In the genomic region with DNA sequence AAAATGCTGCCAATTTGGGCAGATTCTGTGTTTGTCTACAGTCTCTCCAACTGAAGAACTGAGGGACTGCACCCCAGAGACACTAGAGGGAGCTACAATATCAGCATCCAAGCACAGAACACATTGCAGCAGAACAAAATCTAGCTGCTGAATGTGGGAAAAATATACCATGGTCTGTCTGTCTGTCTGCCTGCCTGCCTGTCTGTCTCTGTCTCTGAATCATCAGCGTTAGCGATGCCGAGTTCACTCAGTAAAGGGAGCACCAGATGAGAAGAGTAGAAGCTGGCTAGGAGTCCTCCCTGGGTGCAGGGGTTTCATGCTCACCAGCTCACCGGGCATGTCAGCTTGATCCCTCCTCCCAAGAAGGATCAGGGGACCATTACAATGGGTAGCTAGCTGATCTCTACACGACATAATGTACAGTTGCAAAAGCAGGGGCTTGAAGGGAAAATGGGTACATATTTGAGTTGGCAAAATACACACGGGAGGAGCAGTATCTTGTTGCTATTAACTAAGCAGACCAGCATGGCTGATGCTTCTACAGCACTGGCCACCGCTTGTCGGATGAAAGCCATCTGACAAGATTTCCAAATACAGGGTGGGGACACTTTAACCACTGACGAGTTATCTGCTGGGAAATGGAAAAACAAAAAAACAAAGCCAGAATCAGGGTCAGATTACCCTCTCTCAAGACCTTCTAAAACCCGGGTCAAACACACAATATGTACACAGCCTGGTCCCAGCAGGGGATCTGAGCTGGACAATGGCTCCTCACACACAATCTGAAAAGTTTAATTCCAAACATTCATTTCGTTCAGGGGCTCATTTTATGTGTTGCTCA, we compare ENCODE assay signal across 8 mouse cellular contexts. TPM values are rescaled to one million over a fixed set of nuclear protein-coding genes. Genes with fewer than 3 reads are reported as not detected.
DNase-seq lines count a peak whose midpoint lies in the region; ATAC-seq and TF ChIP-seq lines count a peak whose summit lies in the region.

No protein-coding gene starts in this region.

- peak overlapping the region; percentile 17 for H3K4me3 ChIP-seq in gastrocnemius, adult 2 months
- H3K4me3 ChIP-seq in hindbrain, embryonic 16.5 days (ENCODE audit: low read length) = peak overlapping the region; percentile 25
- peak overlapping the region; percentile 31 for H3K4me3 ChIP-seq in midbrain, embryonic 15.5 days

- DNase-seq in ovary, postnatal 14 days (ENCODE audit: low spot score) = peak; percentile 22
- DNase-seq in ovary, adult 18-20 months (ENCODE audit: low spot score) = no peak
- peak; percentile 60 to 72 for DNase-seq in cerebellum, postnatal 25 days
- DNase-seq in gastrocnemius, adult 2 months = peak; percentile 47
- peak; percentile 47 for DNase-seq in left cerebral cortex, adult 11 months (ENCODE audit: low spot score)
- peak; percentile 71 for DNase-seq in telencephalon, adult 2 months (ENCODE audit: low read depth, low spot score)

- 8% methylated on average over 11 of the region's 11 CpGs for WGBS in hindbrain, embryonic 16.5 days
- WGBS in midbrain, embryonic 15.5 days = 4% methylated on average over 11 of the region's 11 CpGs

- no peaks in the 10 kb centered on the region for H3K9me3 ChIP-seq in hindbrain, embryonic 16.5 days (ENCODE audit: control insufficient read depth, low read length)
- no peaks in the 10 kb centered on the region for H3K9me3 ChIP-seq in midbrain, embryonic 15.5 days

- peak overlapping the region; percentile 51 for H3K4me2 ChIP-seq in hindbrain, embryonic 16.5 days (ENCODE audit: low read length)
- peak overlapping the region; percentile 56 for H3K4me2 ChIP-seq in midbrain, embryonic 15.5 days

- H3K4me1 ChIP-seq in hindbrain, embryonic 16.5 days (ENCODE audit: control insufficient read depth, insufficient read depth, low read depth, low read length) = peaks cover 5% of the 10 kb centered on the region; the same call in 1 of the 2 replicates
- H3K4me1 ChIP-seq in midbrain, embryonic 15.5 days = peaks cover 11% of the 10 kb centered on the region

- no peaks in the 10 kb centered on the region for H3K36me3 ChIP-seq in hindbrain, embryonic 16.5 days (ENCODE audit: control insufficient read depth, insufficient read depth, low read length)
- no peaks in the 10 kb centered on the region for H3K36me3 ChIP-seq in midbrain, embryonic 15.5 days (replicated peaks)

- no peaks in the 10 kb centered on the region for H3K27me3 ChIP-seq in hindbrain, embryonic 16.5 days (replicated peaks; ENCODE audit: control insufficient read depth, insufficient read depth, low read length)
- no peaks in the 10 kb centered on the region for H3K27me3 ChIP-seq in midbrain, embryonic 15.5 days (replicated peaks)

- peak overlapping the region; percentile 55 for H3K9ac ChIP-seq in hindbrain, embryonic 16.5 days (ENCODE audit: low read depth, low read length)
- H3K9ac ChIP-seq in midbrain, embryonic 15.5 days = peak overlapping the region; percentile 37

- ATAC-seq in hindbrain, embryonic 16.5 days = peak; percentile 82; the same call in 1 of the 2 replicates
- peak; percentile 75; the same call in 1 of the 2 replicates for ATAC-seq in midbrain, embryonic 15.5 days (replicated peaks)

- TF ChIP-seq CTCF in gastrocnemius, adult 2 months (IDR thresholded peaks at IDR 0.05) = peak; percentile 96

- peak overlapping the region; percentile 70 for H3K27ac ChIP-seq in gastrocnemius, adult 2 months
- no peak overlapping the region for H3K27ac ChIP-seq in hindbrain, embryonic 16.5 days (ENCODE audit: low read depth, low read length)
- 0 out of 2 replicates have a peak overlapping the region, but pooled peaks have one; percentile 40 for H3K27ac ChIP-seq in midbrain, embryonic 15.5 days

- intact Hi-C loops in gastrocnemius, adult 2 months (cut with DNase I) = loop anchor here (1.0 to 5.0 kb wide), 3 partner anchors 204 to 340 kb away; partner anchors contain the start of genes Hmg20a and Peak1

RNA-seq across cellular contexts. Expression of gene Tspan3, which starts 48.4 kb away (rescaled TPM):
- 100 to 1,000 TPM in 1 of 2 experiments, 10 to 100 TPM in 1; 86.1 to 122 TPM for total RNA-seq in gastrocnemius, adult 2 months (2021)
- 641 and 689 TPM in 2 replicates for polyA plus RNA-seq in hindbrain, embryonic 16.5 days (2015; fragmentation: Nextera tagmentation; extraction: Ambion mirVana)
- polyA plus RNA-seq in midbrain, embryonic 15.5 days (2015; fragmentation: Nextera tagmentation; extraction: Ambion mirVana) = 591 and 622 TPM in 2 replicates
